Mouse (Mus musculus) neural tube, embryonic 15.5 days (tissue): ENCODE measurements at regions not wholly inside any gene's neighbourhood (a gene's known extent, or its start where the extent isn't known, plus 50 kb on each side); places are given as distances from the start of the nearest gene placed in this dataset.

Experiments used
- ATAC-seq: fragments of 200-750 bp; cut with Nextera tagmentation; 2 replicates; pipeline ENCODE4 v1.8.0; 2017; ENCODE audit warnings: mild to moderate bottlenecking, moderate TSS enrichment, moderate library complexity; ENCODE audit not compliant: low FRiP score
- H3K27ac ChIP-seq: fragments of 300-500 bp; sonication (generic); replicated peaks from 2 replicates; pipeline ENCODE4 v1.5.1; 2015; ENCODE audit warnings: mild to moderate bottlenecking, inconsistent platforms
- H3K27me3 ChIP-seq: fragments of 300-500 bp; sonication (generic); replicated peaks from 2 replicates; pipeline ENCODE4 v1.6.1; 2015; ENCODE audit warnings: inconsistent platforms
- H3K36me3 ChIP-seq: fragments of 300-500 bp; sonication (generic); 2 replicates; pipeline ENCODE4 v1.6.1; 2015; ENCODE audit warnings: inconsistent platforms
- H3K4me1 ChIP-seq: fragments of 300-500 bp; sonication (generic); 2 replicates; pipeline ENCODE4 v1.6.1; 2015; ENCODE audit warnings: inconsistent platforms
- H3K4me2 ChIP-seq: fragments of 300-500 bp; sonication (generic); 2 replicates; pipeline ENCODE4 v1.6.1; 2015; ENCODE audit warnings: inconsistent platforms, mild to moderate bottlenecking, moderate library complexity
- H3K4me3 ChIP-seq: fragments of 300-500 bp; sonication (generic); replicated peaks from 2 replicates; pipeline ENCODE4 v1.5.1; 2015; ENCODE audit warnings: mild to moderate bottlenecking, inconsistent platforms
- H3K9ac ChIP-seq: fragments of 300-500 bp; sonication (generic); replicated peaks from 2 replicates; pipeline ENCODE4 v1.6.1; 2015; ENCODE audit warnings: mild to moderate bottlenecking, inconsistent platforms
- H3K9me3 ChIP-seq: fragments of 300-500 bp; sonication (generic); replicated peaks from 2 replicates; pipeline ENCODE4 v1.6.1; 2016; ENCODE audit warnings: inconsistent platforms
- WGBS: fragments of 180-500 bp; shearing (Covaris S2); methylation state at CpG from one replicate; pipeline ENCODE4 v1.1.7; 2015; ENCODE audit warnings: mixed read lengths; 5-methylcytosine and 5-hydroxymethylcytosine counted together

DNA sequence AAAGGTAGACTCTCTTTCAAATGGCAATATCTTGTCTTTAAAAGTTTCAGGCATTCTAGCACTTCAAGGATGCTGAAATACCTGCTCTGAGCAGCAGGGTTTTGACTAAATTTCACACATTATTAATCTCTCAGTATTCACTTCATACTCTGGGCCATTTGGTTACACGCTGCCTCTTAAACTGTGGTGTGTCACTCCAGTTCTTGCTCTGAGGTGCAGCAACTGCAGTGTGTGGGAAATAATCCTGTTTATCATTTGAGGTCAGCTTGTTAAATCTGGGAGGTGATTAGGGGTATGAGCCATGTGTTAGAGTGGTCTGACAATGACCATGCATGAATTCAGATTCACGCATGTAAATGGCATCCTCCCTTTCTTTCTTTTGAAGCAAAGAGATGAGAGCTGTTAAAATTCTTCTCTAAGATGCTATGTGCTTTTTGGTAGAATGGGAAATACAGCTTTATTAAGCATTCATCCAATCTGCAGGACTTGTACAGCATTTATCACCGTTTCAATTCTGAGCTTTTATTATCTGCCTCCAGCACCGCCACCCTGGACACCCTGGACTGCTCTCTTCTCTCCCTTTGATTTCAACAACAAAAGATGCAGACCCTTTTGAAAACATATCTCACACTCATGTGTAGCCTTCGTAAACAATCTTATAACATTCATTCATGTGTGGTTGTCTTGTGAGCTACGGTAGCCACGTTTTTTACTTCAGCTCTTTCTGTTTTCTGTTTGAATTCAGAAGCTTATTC, 362.4 kb upstream of the Gm38303 start:
- no peaks in the 10 kb centered on the region for H3K9me3 ChIP-seq
- H3K4me3 ChIP-seq: no peak overlapping the region
- no peak for ATAC-seq
- H3K4me2 ChIP-seq: no peak overlapping the region
- H3K27ac ChIP-seq: no peak overlapping the region
- no peaks in the 10 kb centered on the region for H3K27me3 ChIP-seq
- no peak overlapping the region for H3K9ac ChIP-seq
- no peaks in the 10 kb centered on the region for H3K36me3 ChIP-seq
- no peaks in the 10 kb centered on the region for H3K4me1 ChIP-seq
- 69% methylated on average over 7 of the region's 7 CpGs for WGBS

- H3K4me1 ChIP-seq: peaks cover 8% of the 10 kb centered on the region; the same call in 1 of the 2 replicates
- WGBS: 48% methylated on average over 4 of the region's 4 CpGs
- peak; percentile 58 for ATAC-seq
- H3K9ac ChIP-seq: no peak overlapping the region
- H3K27me3 ChIP-seq: no peaks in the 10 kb centered on the region
- no peak overlapping the region for H3K4me2 ChIP-seq
- H3K36me3 ChIP-seq: no peaks in the 10 kb centered on the region
- no peaks in the 10 kb centered on the region for H3K9me3 ChIP-seq
- H3K4me3 ChIP-seq: no peak overlapping the region
- H3K27ac ChIP-seq: no peak overlapping the region
These were observed 350.0 kb upstream of the Gm38303 start for GRCm38 (mm10) chr3:10685501-10685951.

DNA sequence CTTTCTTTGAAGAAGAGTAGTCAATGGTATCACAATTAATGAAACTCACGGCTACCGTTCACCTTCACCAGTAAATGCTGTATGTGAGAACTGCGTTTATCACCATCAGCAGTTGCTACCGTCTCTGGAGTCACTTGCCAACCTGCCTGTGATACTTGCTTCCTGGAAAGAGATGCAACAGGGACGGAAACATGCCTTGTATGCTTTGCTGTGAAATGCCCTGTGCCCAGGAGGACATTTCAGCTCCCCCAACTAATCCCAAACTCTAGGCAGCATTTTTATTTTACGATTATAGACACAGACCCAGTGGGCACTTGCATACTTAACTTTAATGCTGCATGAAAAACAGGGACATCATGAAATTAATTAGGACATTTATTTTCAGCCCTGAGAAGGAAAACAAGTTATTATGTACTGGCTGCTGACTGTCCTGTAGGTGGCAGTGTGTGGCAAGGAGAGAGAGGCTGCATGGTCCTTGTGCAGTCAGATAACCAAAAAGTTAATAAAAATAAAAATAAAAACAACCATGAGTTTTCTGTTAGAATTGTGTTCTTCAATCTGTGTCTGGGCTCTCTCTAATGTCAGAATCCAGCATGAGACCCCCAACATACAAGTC, 349.5 kb upstream of the Gm38303 start:
- Histone ChIP-seq H3K4me1 (peaks cover 8% of the 10 kb centered on the region; the same call in 1 of the 2 replicates), H3K27ac (no peak overlapping the region), H3K9ac (no peak overlapping the region), H3K36me3 (no peaks in the 10 kb centered on the region), H3K9me3 (no peaks in the 10 kb centered on the region), H3K4me3 (no peak overlapping the region), H3K27me3 (no peaks in the 10 kb centered on the region), H3K4me2 (no peak overlapping the region)
- peak; percentile 90 for ATAC-seq
- WGBS: 45% methylated on average over 6 of the region's 6 CpGs

DNA sequence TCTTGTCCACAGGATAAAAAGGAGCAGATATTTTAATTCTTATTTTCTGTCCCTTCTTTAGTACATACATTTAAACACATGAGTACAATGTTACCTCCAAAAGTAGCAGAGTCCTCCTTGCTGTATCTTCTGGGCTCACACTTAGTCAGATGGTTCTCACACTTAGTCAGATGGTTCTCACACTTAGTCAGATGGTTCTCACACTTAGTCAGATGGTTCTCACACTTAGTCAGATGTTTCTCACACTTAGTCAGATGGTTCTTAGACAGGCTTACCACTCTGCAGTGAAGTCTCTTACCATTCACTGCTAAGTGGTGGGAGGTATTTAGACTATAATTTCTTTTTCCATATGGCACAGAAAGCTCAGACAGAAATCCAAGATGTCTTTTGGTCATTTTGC, 346.5 kb upstream of the Gm38303 start:
- no peaks in the 10 kb centered on the region for H3K27me3 ChIP-seq
- H3K4me3 ChIP-seq: no peak overlapping the region
- no peaks in the 10 kb centered on the region for H3K9me3 ChIP-seq
- no peak overlapping the region for H3K27ac ChIP-seq
- no peak overlapping the region for H3K4me2 ChIP-seq
- peaks cover 8% of the 10 kb centered on the region; the same call in 1 of the 2 replicates for H3K4me1 ChIP-seq
- ATAC-seq: no peak
- no peaks in the 10 kb centered on the region for H3K36me3 ChIP-seq
- no peak overlapping the region for H3K9ac ChIP-seq

DNA sequence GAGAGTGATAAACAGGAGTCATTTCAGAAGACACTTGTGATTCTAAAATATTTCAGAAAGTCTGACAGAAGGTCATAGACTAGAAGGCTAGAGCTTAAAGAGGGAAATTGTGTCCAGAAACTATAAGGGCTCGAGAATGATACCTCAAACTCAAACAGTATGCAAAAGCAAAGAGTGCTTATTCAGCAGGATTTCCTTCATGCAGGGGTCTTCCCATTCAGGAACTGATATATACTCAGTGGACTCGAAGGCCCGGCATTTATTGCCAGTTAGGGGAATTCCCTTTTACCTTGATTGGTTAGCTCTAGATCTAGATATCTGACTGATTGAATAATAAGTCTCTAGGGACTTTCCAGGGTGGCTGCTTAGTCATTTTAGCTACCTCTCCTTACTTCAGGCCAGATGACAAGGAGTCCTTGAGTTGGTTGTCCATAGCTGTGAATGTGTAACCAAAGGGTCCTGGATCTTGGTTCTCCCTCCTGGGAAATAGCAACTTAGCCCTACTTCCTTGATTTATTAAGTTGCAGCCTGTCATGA, 312.6 kb upstream of the Gm38303 start:
- 80% methylated on average over 3 of the region's 3 CpGs for WGBS
- Histone ChIP-seq H3K4me1 (no peaks in the 10 kb centered on the region), H3K27me3 (no peaks in the 10 kb centered on the region), H3K4me3 (no peak overlapping the region), H3K27ac (no peak overlapping the region), H3K9ac (no peak overlapping the region), H3K4me2 (no peak overlapping the region), H3K9me3 (no peaks in the 10 kb centered on the region), H3K36me3 (no peaks in the 10 kb centered on the region)
- no peak for ATAC-seq
